Mouse (Mus musculus): ENCODE results near the gene Gm47959. TPM values are rescaled to one million over a fixed set of nuclear protein-coding genes. Genes with fewer than 3 reads are reported as not detected.

Gm47959 gene
- polyA plus RNA-seq, 1 experiment from 2014 or later = not detected

GRCm38 (mm10) chr1:82991596-82991995 lies 8.8 kb upstream of the Gm47959 start:
- no peaks in the 10 kb centered on the region for H3K36me3 ChIP-seq (replicated peaks)
- 86% methylated on average over 3 of the region's 3 CpGs for WGBS
- DNase-seq (ENCODE audit: low spot score) = no peak

GRCm38 (mm10) chr1:82992093-82992492 lies 8.3 kb upstream of the Gm47959 start:
- Histone ChIP-seq H3K36me3 (replicated peaks) (no peaks in the 10 kb centered on the region), H3K9me3 (no peaks in the 10 kb centered on the region), H3K4me1 (no peaks in the 10 kb centered on the region), H3K4me3 (no peak overlapping the region), H3K27ac (replicated peaks) (no peak overlapping the region), H3K27me3 (replicated peaks; ENCODE audit: low read depth, poor library complexity, severe bottlenecking) (no peaks in the 10 kb centered on the region)
- no peak for DNase-seq (ENCODE audit: low spot score)
- 91% methylated on average over 6 of the region's 6 CpGs for WGBS

More at GRCm38 (mm10) chr1:82991596-82991995, 8.8 kb upstream of the Gm47959 start:
- Histone ChIP-seq H3K27me3 (replicated peaks; ENCODE audit: low read depth, poor library complexity, severe bottlenecking) (no peaks in the 10 kb centered on the region), H3K4me1 (no peaks in the 10 kb centered on the region), H3K9me3 (no peaks in the 10 kb centered on the region), H3K4me3 (no peak overlapping the region), H3K27ac (replicated peaks) (no peak overlapping the region)

- H3K27me3 ChIP-seq (replicated peaks; ENCODE audit: low read depth, poor library complexity, severe bottlenecking) = no peaks in the 10 kb centered on the region
- WGBS = 82% methylated on average over 3 of the region's 3 CpGs
- H3K27ac ChIP-seq (replicated peaks) = no peak overlapping the region
- no peaks in the 10 kb centered on the region for H3K9me3 ChIP-seq
- H3K4me1 ChIP-seq = no peaks in the 10 kb centered on the region
- H3K4me3 ChIP-seq = no peak overlapping the region
- no peaks in the 10 kb centered on the region for H3K36me3 ChIP-seq (replicated peaks)
- no peak for DNase-seq (ENCODE audit: low spot score)
Measured at GRCm38 (mm10) chr1:82993947-82994346, 6.4 kb upstream of the Gm47959 start.

- DNase-seq (ENCODE audit: low spot score) = no peak
- H3K36me3 ChIP-seq (replicated peaks) = no peaks in the 10 kb centered on the region
- no peaks in the 10 kb centered on the region for H3K27me3 ChIP-seq (replicated peaks; ENCODE audit: low read depth, poor library complexity, severe bottlenecking)
- H3K4me3 ChIP-seq = no peak overlapping the region
- H3K9me3 ChIP-seq = no peaks in the 10 kb centered on the region
- H3K27ac ChIP-seq (replicated peaks) = no peak overlapping the region
- no peaks in the 10 kb centered on the region for H3K4me1 ChIP-seq
- WGBS = 85% methylated on average over 8 of the region's 8 CpGs
Measured at GRCm38 (mm10) chr1:83006218-83007179, 6.2 kb downstream of the Gm47959 start.

GRCm38 (mm10) chr1:83007471-83007870 lies 7.1 kb downstream of the Gm47959 start:
- Histone ChIP-seq H3K36me3 (replicated peaks) (no peaks in the 10 kb centered on the region), H3K4me3 (no peak overlapping the region)
- 80% methylated on average over 6 of the region's 6 CpGs for WGBS

GRCm38 (mm10) chr1:83014477-83014876 lies 14.1 kb downstream of the Gm47959 start:
- no peak overlapping the region for H3K4me3 ChIP-seq
- DNase-seq (ENCODE audit: low spot score) = no peak
- no peaks in the 10 kb centered on the region for H3K27me3 ChIP-seq (replicated peaks; ENCODE audit: low read depth, poor library complexity, severe bottlenecking)
- H3K36me3 ChIP-seq (replicated peaks) = no peaks in the 10 kb centered on the region
- no peaks in the 10 kb centered on the region for H3K4me1 ChIP-seq
- WGBS = 93% methylated on average over 3 of the region's 3 CpGs
- no peaks in the 10 kb centered on the region for H3K9me3 ChIP-seq
- H3K27ac ChIP-seq (replicated peaks) = no peak overlapping the region

More at GRCm38 (mm10) chr1:83007471-83007870, 7.1 kb downstream of the Gm47959 start:
- Histone ChIP-seq H3K27me3 (replicated peaks; ENCODE audit: low read depth, poor library complexity, severe bottlenecking) (no peaks in the 10 kb centered on the region), H3K27ac (replicated peaks) (no peak overlapping the region), H3K9me3 (no peaks in the 10 kb centered on the region), H3K4me1 (no peaks in the 10 kb centered on the region)
- no peak for DNase-seq (ENCODE audit: low spot score)

GRCm38 (mm10) chr1:83015329-83015879 lies 15.1 kb downstream of the Gm47959 start:
- Histone ChIP-seq H3K4me3 (no peak overlapping the region), H3K4me1 (no peaks in the 10 kb centered on the region), H3K36me3 (replicated peaks) (no peaks in the 10 kb centered on the region), H3K27me3 (replicated peaks; ENCODE audit: low read depth, poor library complexity, severe bottlenecking) (no peaks in the 10 kb centered on the region), H3K27ac (replicated peaks) (no peak overlapping the region), H3K9me3 (no peaks in the 10 kb centered on the region)
- DNase-seq (ENCODE audit: low spot score) = no peak
- whole genome bisulfite sequencing = 88% methylated on average over 10 of the region's 10 CpGs

GRCm38 (mm10) chr1:83016556-83016955 lies 16.2 kb downstream of the Gm47959 start:
- Histone ChIP-seq H3K27me3 (replicated peaks; ENCODE audit: low read depth, poor library complexity, severe bottlenecking) (no peaks in the 10 kb centered on the region), H3K4me1 (no peaks in the 10 kb centered on the region), H3K4me3 (no peak overlapping the region), H3K27ac (replicated peaks) (no peak overlapping the region), H3K36me3 (replicated peaks) (no peaks in the 10 kb centered on the region), H3K9me3 (no peaks in the 10 kb centered on the region)
- WGBS = 76% methylated on average over 1 of the region's 1 CpGs
- no peak for DNase-seq (ENCODE audit: low spot score)

GRCm38 (mm10) chr1:83031950-83032349 lies 31.6 kb downstream of the Gm47959 start:
- 57% methylated on average over 1 of the region's 1 CpGs for WGBS
- H3K4me1 ChIP-seq = no peaks in the 10 kb centered on the region; the same call in 1 of the 2 replicates
- H3K27me3 ChIP-seq (replicated peaks; ENCODE audit: low read depth, poor library complexity, severe bottlenecking) = no peaks in the 10 kb centered on the region
- no peaks in the 10 kb centered on the region for H3K9me3 ChIP-seq
- H3K4me3 ChIP-seq = no peak overlapping the region
- no peak for DNase-seq (ENCODE audit: low spot score)
- no peaks in the 10 kb centered on the region for H3K36me3 ChIP-seq (replicated peaks)
- no peak overlapping the region for H3K27ac ChIP-seq (replicated peaks)

- H3K9me3 ChIP-seq = no peaks in the 10 kb centered on the region
- WGBS = 93% methylated on average over 6 of the region's 6 CpGs
- H3K36me3 ChIP-seq (replicated peaks) = no peaks in the 10 kb centered on the region
- peaks cover under 1% of the 10 kb centered on the region; the same call in 1 of the 2 replicates for H3K4me1 ChIP-seq
- no peak overlapping the region for H3K4me3 ChIP-seq
- no peak overlapping the region for H3K27ac ChIP-seq (replicated peaks)
- H3K27me3 ChIP-seq (replicated peaks; ENCODE audit: low read depth, poor library complexity, severe bottlenecking) = no peaks in the 10 kb centered on the region
- DNase-seq (ENCODE audit: low spot score) = no peak
Measured at GRCm38 (mm10) chr1:83032508-83032907, 32.2 kb downstream of the Gm47959 start.

- H3K27me3 ChIP-seq (replicated peaks; ENCODE audit: low read depth, poor library complexity, severe bottlenecking) = 0 out of 2 replicates have a peak, but pooled peaks cover 3% of the 10 kb centered on the region
- H3K27ac ChIP-seq (replicated peaks) = no peak overlapping the region
- no peak overlapping the region for H3K4me3 ChIP-seq
- H3K4me1 ChIP-seq = peaks cover 11% of the 10 kb centered on the region; the same call in 1 of the 2 replicates
- H3K36me3 ChIP-seq (replicated peaks) = no peaks in the 10 kb centered on the region
- no peaks in the 10 kb centered on the region for H3K9me3 ChIP-seq
- DNase-seq (ENCODE audit: low spot score) = no peak
- 75% methylated on average over 5 of the region's 5 CpGs for WGBS
Measured at GRCm38 (mm10) chr1:83034509-83034908, 34.2 kb downstream of the Gm47959 start.

GRCm38 (mm10) chr1:83036892-83037667 lies 36.7 kb downstream of the Gm47959 start:
- H3K9me3 ChIP-seq = no peaks in the 10 kb centered on the region
- H3K27ac ChIP-seq (replicated peaks) = no peak overlapping the region
- 65% methylated on average over 11 of the region's 11 CpGs for WGBS
- peaks cover 3% of the 10 kb centered on the region; the same call in 1 of the 2 replicates for H3K27me3 ChIP-seq (replicated peaks; ENCODE audit: low read depth, poor library complexity, severe bottlenecking)
- peaks cover 11% of the 10 kb centered on the region; the same call in 1 of the 2 replicates for H3K4me1 ChIP-seq
- H3K36me3 ChIP-seq (replicated peaks) = no peaks in the 10 kb centered on the region
- no peak for DNase-seq (ENCODE audit: low spot score)
- H3K4me3 ChIP-seq = no peak overlapping the region
